Mouse (Mus musculus) frontal cortex, adult 2 months (tissue): ENCODE measurements around the gene Obscn. TPM values are rescaled to one million over a fixed set of nuclear protein-coding genes. Genes with fewer than 3 reads are reported as not detected.

Experiments used
- DNase-seq, 2 experiments: peaks; one replicate each; pipeline ENCODE4 v3.0.0; 2022; ENCODE audit warnings: low spot score in 1 of 2; ENCODE audit errors: extremely low spot score in 1 of 2
- polyA plus RNA-seq: library from polyadenylated mRNA; depleted of rRNA; stranded (reverse); fragments of >200 nt; gene quantifications from 2 replicates; pipeline ENCODE4 v1.2.3, GENCODE M21; 2012

Gene Obscn
- polyA plus RNA-seq, 1 experiment: 1.1 TPM

GRCm38 (mm10) chr11:59142962-59143361, 6.8 kb upstream of the Obscn start:
- DNase-seq: no peak

- no peak for DNase-seq
Measured at GRCm38 (mm10) chr11:59141772-59142370, 5.7 kb upstream of the Obscn start.

- no peak for DNase-seq
Measured at GRCm38 (mm10) chr11:59138537-59139486, 2.6 kb upstream of the Obscn start.

GRCm38 (mm10) chr11:59136994-59137706, 948 bp upstream of the Obscn start:
- DNase-seq: no peak

- DNase-seq: no peak
Measured at GRCm38 (mm10) chr11:59135051-59135820, 966 bp downstream of the Obscn start.

GRCm38 (mm10) chr11:59134373-59134997, 1.7 kb downstream of the Obscn start:
- no peak for DNase-seq

GRCm38 (mm10) chr11:59132065-59132464, 4.1 kb downstream of the Obscn start:
- DNase-seq: no peak

GRCm38 (mm10) chr11:59131348-59131919, 4.8 kb downstream of the Obscn start:
- no peak for DNase-seq

GRCm38 (mm10) chr11:59130782-59131181, 5.4 kb downstream of the Obscn start:
- DNase-seq: no peak

- DNase-seq: no peak
Measured at GRCm38 (mm10) chr11:59105945-59106344, 30.3 kb downstream of the Obscn start.

- DNase-seq: no peak
Measured at GRCm38 (mm10) chr11:59102324-59102723, 33.9 kb downstream of the Obscn start.

- DNase-seq: peak in 1 of 2 experiments; percentile 63
Measured at GRCm38 (mm10) chr11:59098339-59098738, 37.9 kb downstream of the Obscn start.

GRCm38 (mm10) chr11:59097770-59098169, 38.4 kb downstream of the Obscn start:
- DNase-seq: no peak

- no peak for DNase-seq
Measured at GRCm38 (mm10) chr11:59094213-59094612, 42.0 kb downstream of the Obscn start.

- no peak for DNase-seq
Measured at GRCm38 (mm10) chr11:59087581-59087980, 48.6 kb downstream of the Obscn start.

- no peak for DNase-seq
Measured at GRCm38 (mm10) chr11:59085200-59085599, 51.0 kb downstream of the Obscn start.

- DNase-seq: no peak
Measured at GRCm38 (mm10) chr11:59083125-59083524, 53.1 kb downstream of the Obscn start.

- DNase-seq: no peak
Measured at GRCm38 (mm10) chr11:59078311-59078710, 57.9 kb downstream of the Obscn start.

GRCm38 (mm10) chr11:59070321-59070720, 65.9 kb downstream of the Obscn start:
- no peak for DNase-seq

GRCm38 (mm10) chr11:59068922-59069321, 67.3 kb downstream of the Obscn start:
- DNase-seq: no peak
